Mouse (Mus musculus) kidney, adult 9 months (tissue): ENCODE data around the gene Mis12.

Source experiments
- DNase-seq: peaks from one replicate; pipeline ENCODE4 v3.0.0; 2022

Mis12 gene

DNA sequence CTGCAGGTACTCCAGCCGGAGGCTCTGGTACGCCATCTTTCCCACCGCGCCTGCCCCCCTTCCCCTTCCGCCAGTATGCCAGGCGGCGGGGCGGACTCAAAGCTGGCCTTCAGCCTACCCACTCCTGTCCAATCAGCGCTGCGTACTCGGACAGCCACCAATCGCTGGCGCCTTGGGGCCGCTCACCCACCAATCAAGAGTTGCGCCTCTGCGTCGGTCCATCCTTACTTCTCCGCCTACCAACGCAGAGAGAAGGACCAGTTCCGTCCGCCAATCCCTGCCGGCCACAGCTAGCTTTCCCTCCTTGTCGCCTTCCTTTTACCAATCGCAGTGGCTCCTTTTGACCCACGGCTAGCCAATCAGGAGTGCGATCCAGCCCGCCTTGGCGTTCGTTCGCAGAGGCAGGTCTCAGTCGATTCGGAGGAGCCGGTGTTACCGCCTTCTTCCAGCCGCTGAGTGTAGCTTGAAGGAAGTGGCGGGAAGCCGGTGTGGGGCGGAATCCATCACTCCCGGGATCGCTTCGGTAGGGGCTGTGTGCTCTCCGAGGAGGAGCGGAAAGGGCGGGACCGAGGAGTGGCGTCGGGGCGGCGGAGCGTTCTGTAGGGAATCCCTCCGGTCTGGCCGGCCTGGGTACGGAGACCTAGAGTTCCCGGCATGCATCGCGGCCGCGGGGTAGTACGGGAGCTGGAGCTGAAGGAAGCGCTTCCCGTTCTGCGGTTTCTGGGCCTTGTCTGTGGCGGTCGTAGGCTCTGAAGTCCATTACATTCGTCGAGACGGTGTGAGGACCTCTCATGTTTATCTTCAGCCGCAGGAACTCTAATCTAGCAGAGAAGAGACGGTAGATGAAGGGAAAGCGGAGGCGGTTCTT, at the start of gene Mis12, which contains the start of gene Derl2:
Gene Mis12 (plus strand): TSS at position 411 of the 868 bp plus-strand sequence.
Gene Derl2 (minus strand): TSS at position 641 of the 868 bp plus-strand sequence.
- peak; percentile 100 for DNase-seq

DNA sequence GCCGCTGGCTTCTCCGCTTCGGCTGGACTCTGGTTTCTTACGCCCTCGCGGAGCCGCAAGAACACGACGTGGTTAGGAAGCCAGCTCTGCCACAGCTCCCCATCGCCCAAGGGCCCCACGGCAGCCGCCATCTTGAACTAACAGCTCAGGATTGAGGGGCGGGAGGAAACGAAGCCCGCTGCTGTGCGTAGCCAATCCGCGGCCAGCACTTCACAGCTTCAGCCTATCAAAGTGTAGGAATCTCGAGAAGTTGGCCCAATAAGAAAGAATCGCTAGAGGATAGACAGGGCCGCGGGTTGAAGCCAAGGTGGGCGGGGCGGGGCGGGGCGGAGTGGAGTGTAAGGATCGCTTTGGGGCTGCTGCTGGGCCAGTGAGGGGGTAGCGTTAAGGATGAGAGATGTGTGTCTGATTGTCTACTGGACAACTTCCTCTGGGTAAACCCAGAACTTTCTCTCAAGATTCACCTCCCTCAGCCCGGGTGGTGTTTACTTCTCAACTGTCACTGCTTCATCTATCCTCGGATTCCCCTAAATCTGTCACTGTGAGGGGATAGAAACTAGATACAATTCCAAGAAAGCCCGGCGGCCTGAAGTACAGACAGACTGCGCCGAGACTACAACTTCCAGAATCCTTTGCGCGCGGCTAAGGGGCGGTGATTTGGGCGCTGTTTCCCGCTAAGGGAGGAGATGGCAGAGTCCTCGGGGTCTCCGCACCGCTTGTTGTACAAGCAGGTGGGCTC, 49.4 kb upstream of the Mis12 start, which contains the start of the genes Nup88 and Rpain:
Gene Nup88 (minus strand): TSS at position 153 of the 739 bp plus-strand sequence.
Gene Rpain (plus strand): TSS at position 393 of the 739 bp plus-strand sequence.
- DNase-seq: peak; percentile 96

DNA sequence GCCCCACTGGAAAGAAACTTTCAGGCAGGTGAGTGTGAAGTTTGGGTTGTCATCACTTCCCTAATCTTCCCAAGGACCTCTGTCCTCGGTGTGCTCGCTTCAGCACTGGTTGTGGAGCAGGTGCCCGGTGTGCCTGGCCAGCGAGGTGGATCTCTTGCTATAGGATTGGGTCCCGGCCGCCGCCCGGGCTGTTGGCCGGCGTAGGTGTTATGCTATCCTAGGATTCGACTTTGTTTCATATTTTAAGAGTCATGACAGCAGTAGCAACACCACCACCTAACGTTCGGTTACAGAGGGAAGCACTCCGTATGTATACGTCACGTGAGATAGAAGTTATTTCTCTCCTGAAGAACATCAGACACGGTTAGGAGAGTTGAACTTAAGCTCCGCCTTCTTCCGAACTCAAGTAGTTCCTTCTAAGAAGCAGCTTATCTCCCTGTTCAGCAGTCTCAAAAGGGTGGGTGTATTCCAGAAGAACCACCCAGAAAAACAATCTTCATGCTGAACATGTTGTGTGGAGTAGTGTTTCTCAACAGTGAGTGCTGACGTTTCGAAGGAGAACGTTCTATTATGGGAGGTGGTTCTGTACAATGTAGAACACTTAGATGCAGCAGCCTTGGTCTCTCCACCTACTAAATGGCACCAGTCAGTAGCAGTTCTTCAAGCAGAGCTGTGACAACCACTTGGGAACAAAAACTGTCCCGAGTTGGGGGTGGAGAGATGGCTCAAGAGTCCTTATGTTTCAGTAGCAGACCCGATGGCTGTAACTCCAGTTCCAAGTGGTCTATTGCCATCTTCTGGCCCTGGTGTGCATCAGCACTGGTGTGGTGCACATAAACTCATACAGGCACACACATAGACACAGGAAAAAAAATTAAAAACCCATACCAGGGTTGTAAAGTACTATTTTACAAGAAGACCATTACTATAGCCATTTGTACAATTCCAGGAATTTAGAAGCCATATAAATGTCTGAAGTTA, 48.6 kb upstream of the Mis12 start:
- DNase-seq: peak; percentile 26

DNA sequence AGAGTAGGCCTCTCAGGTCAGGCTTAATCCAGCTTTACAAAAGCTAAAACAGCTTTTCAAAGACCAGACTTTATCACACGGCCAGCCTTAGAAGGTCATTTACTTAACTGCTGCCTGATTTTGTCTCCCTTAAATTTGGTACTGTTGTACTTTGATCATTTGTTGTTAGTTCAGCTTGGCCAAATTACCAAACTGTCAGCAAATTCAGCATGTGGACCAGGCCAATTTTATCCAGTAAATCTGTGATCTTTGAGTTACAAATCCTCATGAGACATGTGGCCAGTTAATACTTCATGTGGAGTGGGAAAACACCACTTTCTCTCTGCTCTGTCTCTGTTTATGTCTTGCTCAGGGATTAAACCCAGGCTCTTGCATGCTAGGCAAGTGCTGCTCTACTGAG, 46.8 kb upstream of the Mis12 start:
- DNase-seq: peak; percentile 66

DNA sequence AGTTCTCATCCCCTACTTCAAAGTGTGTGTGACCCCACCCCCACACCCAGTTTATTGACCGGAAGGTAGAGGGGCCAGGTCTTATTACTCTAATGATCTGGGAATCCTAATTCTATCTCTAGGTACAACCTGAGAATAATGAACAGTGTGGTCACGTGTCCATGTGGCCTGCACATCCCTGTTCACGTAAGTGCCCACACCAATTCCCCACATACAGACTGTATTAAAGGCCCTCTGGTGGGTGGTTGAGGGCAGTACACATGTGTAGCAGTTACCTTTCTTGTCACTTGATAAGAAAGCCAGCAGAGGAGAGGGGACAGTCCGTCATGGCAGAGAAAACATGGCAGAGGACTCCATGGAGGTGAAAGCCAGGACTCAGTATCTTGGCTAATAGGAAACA, 45.5 kb upstream of the Mis12 start:
- DNase-seq: peak; percentile 25

DNA sequence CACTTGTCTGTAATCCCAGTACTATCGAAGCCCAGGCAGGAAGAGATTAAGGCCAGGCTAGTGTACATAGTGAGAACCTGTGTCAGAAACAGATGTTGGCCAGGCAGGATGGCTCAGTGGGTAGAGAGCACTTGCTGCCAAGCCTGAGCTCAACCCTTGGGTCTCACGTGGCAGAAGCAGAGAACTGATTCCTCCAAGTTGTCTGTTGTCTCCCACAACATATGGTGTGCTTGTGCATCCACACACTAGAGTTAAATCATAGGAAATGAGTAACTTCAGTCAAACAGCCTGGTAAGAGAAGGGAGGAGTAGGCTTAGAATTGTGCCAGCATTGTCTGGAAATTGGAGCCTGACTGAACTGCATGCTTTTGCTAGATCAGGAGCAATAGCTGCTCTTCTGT, 44.2 kb upstream of the Mis12 start:
- DNase-seq: no peak

DNA sequence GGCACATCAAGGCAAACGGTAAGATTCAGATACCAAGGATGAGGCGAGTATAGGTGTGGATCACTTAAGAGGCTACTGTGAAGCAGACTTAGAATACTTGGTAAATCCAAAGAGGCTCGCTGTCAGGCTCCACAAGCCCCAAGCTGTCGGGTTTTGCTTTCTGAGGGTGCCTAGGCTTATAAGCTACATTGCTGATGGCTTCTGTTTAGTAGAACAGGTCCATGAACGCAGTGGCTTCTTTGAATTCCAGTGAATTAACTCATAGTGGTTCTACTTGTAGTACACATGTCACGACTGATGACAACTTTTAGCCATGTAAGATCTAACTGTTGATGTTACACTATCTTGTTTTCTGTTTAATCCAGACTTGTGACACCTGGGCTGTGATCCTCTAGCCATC, 42.1 kb upstream of the Mis12 start:
- DNase-seq: no peak

GRCm38 (mm10) chr11:70980232-70980631, 39.2 kb upstream of the Mis12 start:
- DNase-seq: no peak

DNA sequence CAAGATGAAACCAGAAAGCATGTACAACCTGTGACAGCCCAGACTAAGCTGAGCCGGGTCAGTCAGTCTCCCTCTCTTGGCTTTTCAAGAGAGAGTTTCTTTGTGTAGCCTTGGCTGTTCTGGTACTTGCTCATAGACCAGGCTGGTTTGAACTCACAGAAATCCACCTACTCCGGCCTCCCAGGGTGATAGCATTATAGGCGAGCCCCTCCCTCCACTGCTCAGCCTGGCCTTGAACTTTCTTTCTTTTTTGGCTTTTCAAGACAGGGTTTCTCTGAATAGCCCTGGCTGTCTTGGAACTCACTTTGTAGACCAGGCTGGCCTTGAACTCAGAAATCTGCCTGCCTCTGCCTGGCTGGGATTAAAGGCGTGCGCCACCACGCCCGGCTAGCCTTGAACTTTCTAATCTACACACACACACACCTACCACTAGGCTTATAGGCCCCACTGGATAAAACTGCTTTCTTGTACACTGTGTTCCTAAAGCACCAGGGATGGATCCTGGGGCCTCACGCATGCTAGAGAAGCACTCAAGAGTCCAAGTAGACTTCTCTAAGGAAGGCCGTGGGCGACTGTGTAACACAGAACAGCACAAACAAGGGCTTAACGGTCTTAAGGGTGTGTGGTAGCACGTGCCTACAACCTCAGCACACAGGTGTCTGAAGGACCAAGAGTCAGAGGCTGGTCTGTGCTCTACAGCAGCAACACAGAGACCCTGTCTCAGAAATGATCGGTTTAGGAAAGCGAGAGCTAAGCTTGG, 38.5 kb upstream of the Mis12 start:
- DNase-seq: no peak

DNA sequence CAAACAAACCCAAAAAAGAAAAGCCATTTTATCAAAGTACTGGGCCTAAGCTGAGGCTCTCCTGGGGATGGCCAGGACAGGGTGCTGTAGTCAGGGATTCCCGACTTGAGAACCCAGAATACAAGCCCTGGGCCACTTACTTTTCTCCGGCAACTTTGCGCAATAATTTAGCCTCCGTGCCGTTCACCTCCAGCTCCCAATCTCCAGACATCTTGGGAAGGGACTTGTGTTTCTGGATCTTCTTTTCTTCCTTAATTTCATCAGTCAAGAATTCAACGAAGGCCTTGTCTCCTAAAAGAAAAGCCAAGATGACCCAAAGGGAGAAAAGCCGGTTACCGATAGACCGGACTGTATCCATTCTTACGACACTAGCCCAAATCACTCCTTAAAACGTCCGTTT, 37.4 kb upstream of the Mis12 start:
- DNase-seq: no peak

- peak; percentile 94 for DNase-seq
These were observed 36.7 kb upstream of the Mis12 start, which contains the start of gene C1qbp for GRCm38 (mm10) chr11:70982557-70983228. Gene C1qbp (minus strand): TSS chr11:70983026.

GRCm38 (mm10) chr11:71001167-71001566, 18.2 kb upstream of the Mis12 start:
- no peak for DNase-seq

- no peak for DNase-seq
These were observed 15.6 kb upstream of the Mis12 start for GRCm38 (mm10) chr11:71003611-71004315.

- DNase-seq: peak; percentile 98
These were observed 15.1 kb upstream of the Mis12 start, which contains the start of gene Dhx33 for GRCm38 (mm10) chr11:71004316-71004773. Gene Dhx33 (minus strand): TSS chr11:71004437.

DNA sequence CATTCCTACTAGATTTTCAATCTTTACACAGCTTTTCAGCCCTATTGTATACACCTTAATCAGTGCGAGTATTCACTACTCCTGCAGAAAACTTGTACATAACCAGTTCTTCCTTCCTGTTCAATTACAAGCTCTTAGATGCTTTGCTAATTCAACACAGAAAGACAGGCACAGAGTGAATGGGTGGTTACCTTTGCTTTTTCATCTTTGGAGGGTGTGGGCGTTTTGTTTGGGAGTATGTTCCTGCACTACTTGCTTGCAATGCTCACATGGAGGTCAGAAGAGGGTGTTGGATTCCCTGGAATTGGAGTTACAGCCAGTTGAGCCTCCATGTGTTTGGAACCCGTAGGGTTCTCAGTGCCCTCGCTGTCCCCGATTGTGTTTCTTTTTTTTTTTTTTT, 14.4 kb upstream of the Mis12 start:
- no peak for DNase-seq

DNA sequence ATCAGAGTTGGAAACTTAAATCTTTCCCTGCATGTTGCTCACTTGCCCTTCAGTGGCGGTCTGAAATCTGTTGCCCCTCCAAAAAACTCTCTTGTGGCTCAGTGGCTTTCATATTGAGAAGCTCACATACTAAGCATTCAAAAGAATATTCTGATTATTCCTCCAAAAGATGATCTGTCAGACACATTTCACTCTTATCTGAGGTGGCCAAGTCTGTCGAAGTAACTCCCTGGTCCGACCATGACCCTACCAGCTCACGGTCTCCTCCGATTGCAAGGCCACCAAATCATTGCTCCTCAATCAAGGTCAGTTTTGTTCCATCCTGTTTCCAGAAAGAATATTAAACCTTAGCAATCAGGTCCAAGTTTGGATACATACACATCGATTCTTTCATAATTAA, 12.4 kb upstream of the Mis12 start:
- DNase-seq: no peak

DNA sequence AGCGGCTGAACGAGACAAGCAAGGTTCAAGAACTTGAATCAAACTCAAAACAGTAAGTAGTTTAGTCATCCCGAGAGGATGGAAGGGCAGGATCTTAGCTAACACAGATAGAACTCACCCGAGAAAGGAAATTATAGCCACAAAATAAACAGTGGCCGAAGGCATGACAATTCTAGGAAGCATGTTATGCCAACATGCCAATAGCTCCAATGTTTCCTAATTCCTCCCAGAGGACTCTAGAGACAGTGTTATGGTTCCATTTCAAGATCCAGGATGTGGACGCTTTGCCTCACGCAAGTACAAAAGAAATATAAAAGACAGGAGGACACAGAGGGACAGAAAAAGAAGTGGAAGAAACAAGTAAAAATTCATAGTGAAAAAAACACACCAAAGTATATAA, 11.6 kb upstream of the Mis12 start:
- no peak for DNase-seq

GRCm38 (mm10) chr11:71008321-71008720, 11.1 kb upstream of the Mis12 start:
- DNase-seq: no peak

DNA sequence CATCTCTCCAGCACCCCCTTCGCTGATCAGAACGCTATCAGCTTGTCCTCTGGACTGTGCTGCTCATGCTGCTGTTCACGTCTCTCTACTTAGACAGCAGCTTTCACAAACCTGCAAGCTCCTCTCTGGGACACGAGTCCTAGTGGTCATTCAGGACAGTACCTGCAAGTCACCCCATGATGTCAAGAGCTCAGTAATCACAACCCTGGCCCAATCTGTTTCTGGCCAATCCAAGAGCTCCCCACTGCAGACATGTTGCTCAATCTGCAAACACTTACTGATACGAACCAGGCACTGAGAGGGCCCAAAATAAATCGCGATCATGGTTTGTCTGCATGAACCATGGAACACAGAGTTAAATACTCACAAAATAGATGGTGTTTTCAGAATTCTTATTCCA, 6.7 kb upstream of the Mis12 start:
- no peak for DNase-seq

DNA sequence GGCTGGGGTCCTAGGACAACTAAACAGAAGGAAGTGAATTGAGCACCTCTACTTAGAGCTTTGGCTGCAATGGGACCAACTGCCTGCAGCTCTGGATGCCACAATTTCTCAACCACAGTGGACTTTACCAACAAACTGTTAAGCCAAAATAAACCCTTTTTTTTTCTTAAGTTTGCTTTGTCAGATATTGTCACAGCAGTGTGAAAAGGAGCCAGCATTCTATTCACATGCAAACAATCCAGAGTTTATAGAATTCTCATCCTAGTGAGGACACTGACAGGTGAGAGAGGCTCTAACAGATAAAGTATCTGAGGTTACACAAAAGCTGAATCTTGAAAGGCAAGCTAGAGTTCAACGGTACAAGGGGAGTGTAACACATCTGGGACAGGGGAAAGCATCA, 2.4 kb upstream of the Mis12 start:
- no peak for DNase-seq
